Mouse (Mus musculus): ENCODE results near the gene Hnf4a. TPM values are rescaled to one million over a fixed set of nuclear protein-coding genes. Genes with fewer than 3 reads are reported as not detected.

Hnf4a gene
- total and polyA plus RNA-seq, 2 experiments from 2014 or later = 0.05 TPM; not detected in 1

- 47% methylated on average over 6 of the region's 6 CpGs for WGBS
- Histone ChIP-seq H3K36me3 (ENCODE audit: insufficient read depth, low read length) (no peaks in the 10 kb centered on the region), H3K4me2 (ENCODE audit: low read depth, low read length) (no peak overlapping the region), H3K4me1 (ENCODE audit: insufficient read depth, low read length) (0 out of 2 replicates have a peak, but pooled peaks cover 3% of the 10 kb centered on the region), H3K9me3 (ENCODE audit: low read length) (no peaks in the 10 kb centered on the region), H3K4me3 (ENCODE audit: low read length) (no peak overlapping the region), H3K27me3 (ENCODE audit: insufficient read depth, low read length) (no peaks in the 10 kb centered on the region), H3K27ac (no peak overlapping the region), H3K9ac (replicated peaks; ENCODE audit: low read length) (no peak overlapping the region)
- DNase-seq (ENCODE audit: low spot score) (no peak), ATAC-seq (no peak)
- TF ChIP-seq CTCF (IDR thresholded peaks at IDR 0.05; ENCODE audit: low read depth) = no peak
These were observed 12.2 kb upstream of the Hnf4a start for GRCm38 (mm10) chr2:163494456-163494855.

DNA sequence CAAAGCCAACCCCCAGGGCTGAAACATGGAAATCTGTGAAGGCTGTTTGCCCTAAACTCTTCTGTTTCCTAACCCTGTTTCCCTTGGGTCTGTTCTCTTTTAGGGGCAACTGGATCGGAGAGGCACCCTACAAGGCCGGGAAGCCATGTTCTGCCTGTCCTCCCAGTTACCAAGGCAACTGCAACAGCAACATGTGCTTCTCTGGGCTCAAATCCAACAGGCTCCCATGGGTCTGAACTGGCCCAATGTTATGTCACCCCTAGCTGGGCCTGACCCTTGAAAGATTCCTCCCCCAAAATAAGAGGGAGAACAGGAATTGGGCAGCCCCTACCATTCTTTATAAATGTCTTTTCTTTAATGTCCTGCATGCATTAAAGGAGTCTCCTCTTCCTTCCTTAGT lies 4.4 kb upstream of the Hnf4a start:
- DNase-seq (ENCODE audit: low spot score) = peak; percentile 37
- H3K4me3 ChIP-seq (ENCODE audit: low read length) = no peak overlapping the region
- ATAC-seq = no peak

GRCm38 (mm10) chr2:163503191-163503590 lies 3.4 kb upstream of the Hnf4a start:
- Histone ChIP-seq H3K9me3 (ENCODE audit: low read length) (no peaks in the 10 kb centered on the region), H3K9ac (replicated peaks; ENCODE audit: low read length) (no peak overlapping the region), H3K36me3 (ENCODE audit: insufficient read depth, low read length) (no peaks in the 10 kb centered on the region), H3K27ac (no peak overlapping the region), H3K4me2 (ENCODE audit: low read depth, low read length) (no peak overlapping the region), H3K27me3 (ENCODE audit: insufficient read depth, low read length) (no peaks in the 10 kb centered on the region), H3K4me3 (ENCODE audit: low read length) (no peak overlapping the region), H3K4me1 (ENCODE audit: insufficient read depth, low read length) (no peaks in the 10 kb centered on the region)
- no peak for DNase-seq (ENCODE audit: low spot score)
- TF ChIP-seq CTCF (IDR thresholded peaks at IDR 0.05; ENCODE audit: low read depth) = no peak
- no peak for ATAC-seq
- 74% methylated on average over 7 of the region's 7 CpGs for WGBS

More for the DNA sequence above, 4.4 kb upstream of the Hnf4a start:
- no peaks in the 10 kb centered on the region for H3K27me3 ChIP-seq (ENCODE audit: insufficient read depth, low read length)
- H3K36me3 ChIP-seq (ENCODE audit: insufficient read depth, low read length) = no peaks in the 10 kb centered on the region
- H3K9me3 ChIP-seq (ENCODE audit: low read length) = no peaks in the 10 kb centered on the region
- no peak overlapping the region for H3K4me2 ChIP-seq (ENCODE audit: low read depth, low read length)
- no peak for TF ChIP-seq CTCF (IDR thresholded peaks at IDR 0.05; ENCODE audit: low read depth)
- 46% methylated on average over 2 of the region's 2 CpGs for WGBS
- H3K27ac ChIP-seq = no peak overlapping the region
- H3K9ac ChIP-seq (replicated peaks; ENCODE audit: low read length) = no peak overlapping the region
- no peaks in the 10 kb centered on the region for H3K4me1 ChIP-seq (ENCODE audit: insufficient read depth, low read length)

DNA sequence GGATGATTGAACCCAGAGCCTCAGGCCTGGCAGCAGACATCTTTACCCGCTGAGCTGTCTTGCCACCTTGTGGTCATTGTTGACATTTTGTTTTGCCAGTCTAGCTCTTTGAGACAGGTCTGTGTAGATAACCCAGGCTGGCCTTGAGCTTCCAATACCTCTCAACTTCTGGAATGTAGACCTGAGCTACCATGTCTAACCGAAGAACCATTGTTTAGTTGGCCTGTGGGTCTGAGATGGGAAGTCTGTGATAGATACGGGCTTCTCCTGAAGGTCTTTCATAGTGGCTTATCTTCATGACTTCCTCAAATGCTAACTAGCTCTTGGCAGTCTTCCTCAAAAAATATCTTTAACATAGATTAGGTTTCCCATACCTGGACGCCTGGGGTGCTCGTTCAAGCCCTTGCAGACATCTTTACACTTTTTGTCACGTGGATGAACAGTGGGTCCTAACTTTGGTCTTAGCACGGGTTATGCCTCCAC lies 19.2 kb downstream of the Hnf4a start:
- H3K4me1 ChIP-seq (ENCODE audit: insufficient read depth, low read length) = no peaks in the 10 kb centered on the region
- H3K4me3 ChIP-seq (ENCODE audit: low read length) = no peak overlapping the region
- no peaks in the 10 kb centered on the region for H3K27me3 ChIP-seq (ENCODE audit: insufficient read depth, low read length)
- no peak for DNase-seq (ENCODE audit: low spot score)
- whole genome bisulfite sequencing = 88% methylated on average over 7 of the region's 7 CpGs
- H3K27ac ChIP-seq = no peak overlapping the region
- no peaks in the 10 kb centered on the region for H3K9me3 ChIP-seq (ENCODE audit: low read length)
- H3K36me3 ChIP-seq (ENCODE audit: insufficient read depth, low read length) = no peaks in the 10 kb centered on the region
- TF ChIP-seq CTCF (IDR thresholded peaks at IDR 0.05; ENCODE audit: low read depth) = no peak; the same call in 1 of the 2 replicates
- H3K4me2 ChIP-seq (ENCODE audit: low read depth, low read length) = no peak overlapping the region
- ATAC-seq = no peak
- no peak overlapping the region for H3K9ac ChIP-seq (replicated peaks; ENCODE audit: low read length)

- no peaks in the 10 kb centered on the region for H3K27me3 ChIP-seq (ENCODE audit: insufficient read depth, low read length)
- H3K9me3 ChIP-seq (ENCODE audit: low read length) = no peaks in the 10 kb centered on the region
- no peak overlapping the region for H3K27ac ChIP-seq
- H3K4me3 ChIP-seq (ENCODE audit: low read length) = no peak overlapping the region
- ATAC-seq (no peak), DNase-seq (ENCODE audit: low spot score) (no peak)
- H3K4me1 ChIP-seq (ENCODE audit: insufficient read depth, low read length) = no peaks in the 10 kb centered on the region
- H3K36me3 ChIP-seq (ENCODE audit: insufficient read depth, low read length) = no peaks in the 10 kb centered on the region
- no peak overlapping the region for H3K9ac ChIP-seq (replicated peaks; ENCODE audit: low read length)
- no peak for TF ChIP-seq CTCF (IDR thresholded peaks at IDR 0.05; ENCODE audit: low read depth)
- H3K4me2 ChIP-seq (ENCODE audit: low read depth, low read length) = no peak overlapping the region
- 87% methylated on average over 2 of the region's 2 CpGs for WGBS
These were observed 20.9 kb downstream of the Hnf4a start for GRCm38 (mm10) chr2:163527497-163527896.

- Histone ChIP-seq H3K27ac (no peak overlapping the region), H3K9ac (replicated peaks; ENCODE audit: low read length) (no peak overlapping the region), H3K27me3 (ENCODE audit: insufficient read depth, low read length) (no peaks in the 10 kb centered on the region), H3K4me2 (ENCODE audit: low read depth, low read length) (no peak overlapping the region), H3K36me3 (ENCODE audit: insufficient read depth, low read length) (no peaks in the 10 kb centered on the region), H3K4me1 (ENCODE audit: insufficient read depth, low read length) (no peaks in the 10 kb centered on the region), H3K4me3 (ENCODE audit: low read length) (no peak overlapping the region), H3K9me3 (ENCODE audit: low read length) (no peaks in the 10 kb centered on the region)
- ATAC-seq = no peak
- TF ChIP-seq CTCF (IDR thresholded peaks at IDR 0.05; ENCODE audit: low read depth) = no peak
- WGBS = 65% methylated on average over 8 of the region's 8 CpGs
- no peak for DNase-seq (ENCODE audit: low spot score)
These were observed 23.8 kb downstream of the Hnf4a start for GRCm38 (mm10) chr2:163530418-163530817.

- no peak overlapping the region for H3K4me3 ChIP-seq (ENCODE audit: low read length)
- no peaks in the 10 kb centered on the region for H3K4me1 ChIP-seq (ENCODE audit: insufficient read depth, low read length)
- DNase-seq (ENCODE audit: low spot score) (peak; percentile 88), ATAC-seq (no peak)
- whole genome bisulfite sequencing = 11% methylated on average over 9 of the region's 9 CpGs
- H3K27me3 ChIP-seq (ENCODE audit: insufficient read depth, low read length) = no peaks in the 10 kb centered on the region
- H3K9ac ChIP-seq (replicated peaks; ENCODE audit: low read length) = no peak overlapping the region
- no peak overlapping the region for H3K27ac ChIP-seq
- no peak overlapping the region for H3K4me2 ChIP-seq (ENCODE audit: low read depth, low read length)
- peak; percentile 95 for TF ChIP-seq CTCF (IDR thresholded peaks at IDR 0.05; ENCODE audit: low read depth)
- H3K36me3 ChIP-seq (ENCODE audit: insufficient read depth, low read length) = no peaks in the 10 kb centered on the region
- no peaks in the 10 kb centered on the region for H3K9me3 ChIP-seq (ENCODE audit: low read length)
These were observed 25.3 kb downstream of the Hnf4a start for GRCm38 (mm10) chr2:163531917-163532316.
